Mouse (Mus musculus) cerebellum, adult 11 months (tissue): ENCODE results near the gene Zfp768.

Experiments
- DNase-seq: peaks from one replicate; pipeline ENCODE4 v3.0.0; 2022

Gene Zfp768

GRCm38 (mm10) chr7:127296786-127297555, 48.4 kb downstream of the Zfp768 start:
- DNase-seq, result no peak

- DNase-seq, result no peak
Measured at GRCm38 (mm10) chr7:127296098-127296497, 49.3 kb downstream of the Zfp768 start, which contains the start of gene Itgal. Gene Itgal, plus strand, starts transcription at chr7:127296260.
